Mouse (Mus musculus): ENCODE results near the gene Ncor2.
A peak's percentile ranks its signal among the peaks of the same experiment; 100 is the strongest.

- TF ChIP-seq CTCF (IDR thresholded peaks at IDR 0.05; ENCODE audit: insufficient read depth, low read depth, low read length) (peak; percentile 85), POLR2A (IDR thresholded peaks at IDR 0.05; ENCODE audit: insufficient read depth, low read depth, low read length) (no peak)
Measured at GRCm38 (mm10) chr5:125189625-125190024, 10.6 kb upstream of the Ncor2 start.
